Mouse (Mus musculus) cerebellum, adult (tissue): ENCODE data around the gene Hacl1.

Experiments
- ATAC-seq: cut with Nextera tagmentation; 2 replicates; pipeline ENCODE4 v1.9.2; 2017; ENCODE audit warnings: mild to moderate bottlenecking, moderate library complexity, mixed read lengths; ENCODE audit not compliant: insufficient number of reproducible peaks, low FRiP score, low TSS enrichment

Hacl1 gene

GRCm38 (mm10) chr14:31663376-31664099 lies 22.5 kb upstream of the Hacl1 start:
- ATAC-seq = no peak

GRCm38 (mm10) chr14:31662555-31663211 lies 21.6 kb upstream of the Hacl1 start:
- ATAC-seq = peak; percentile 8; the same call in 1 of the 2 replicates

GRCm38 (mm10) chr14:31661671-31662554 lies 20.8 kb upstream of the Hacl1 start:
- peak; percentile 88 for ATAC-seq

- ATAC-seq = no peak
These were observed 19.4 kb upstream of the Hacl1 start for GRCm38 (mm10) chr14:31660312-31661093.

GRCm38 (mm10) chr14:31659501-31660181 lies 18.6 kb upstream of the Hacl1 start:
- no peak for ATAC-seq

- ATAC-seq = no peak
These were observed 17.1 kb upstream of the Hacl1 start for GRCm38 (mm10) chr14:31658126-31658680.

GRCm38 (mm10) chr14:31656857-31657645 lies 16.0 kb upstream of the Hacl1 start:
- ATAC-seq = no peak; the same call in 1 of the 2 replicates

- ATAC-seq = no peak
These were observed 15.3 kb upstream of the Hacl1 start for GRCm38 (mm10) chr14:31656386-31656785.

GRCm38 (mm10) chr14:31655406-31655805 lies 14.3 kb upstream of the Hacl1 start:
- ATAC-seq = no peak

- ATAC-seq = no peak
These were observed 13.7 kb upstream of the Hacl1 start for GRCm38 (mm10) chr14:31654816-31655215.

- no peak for ATAC-seq
These were observed 12.2 kb upstream of the Hacl1 start for GRCm38 (mm10) chr14:31653101-31653875.

GRCm38 (mm10) chr14:31652624-31653023 lies 11.5 kb upstream of the Hacl1 start:
- ATAC-seq = no peak

GRCm38 (mm10) chr14:31652106-31652505 lies 11.0 kb upstream of the Hacl1 start:
- no peak for ATAC-seq

GRCm38 (mm10) chr14:31651206-31651605 lies 10.1 kb upstream of the Hacl1 start:
- ATAC-seq = no peak

- ATAC-seq = no peak
These were observed 9.3 kb upstream of the Hacl1 start for GRCm38 (mm10) chr14:31650347-31650746.

- ATAC-seq = no peak
These were observed 6.9 kb upstream of the Hacl1 start for GRCm38 (mm10) chr14:31647991-31648390.

GRCm38 (mm10) chr14:31645920-31646319 lies 4.8 kb upstream of the Hacl1 start:
- no peak for ATAC-seq
